Mouse (Mus musculus) neural tube, embryonic 14.5 days (tissue): Measurements from ENCODE around the gene Zfp58. TPM values are rescaled to one million over a fixed set of nuclear protein-coding genes. Genes with fewer than 3 reads are reported as not detected.

Source experiments
- ATAC-seq: fragments of 200-750 bp; cut with Nextera tagmentation; 2 replicates; pipeline ENCODE4 v1.8.0; 2017; ENCODE audit warnings: low read depth, mild to moderate bottlenecking, moderate TSS enrichment, moderate library complexity
- H3K27ac ChIP-seq: fragments of 300-500 bp; sonication (generic); 2 replicates; pipeline ENCODE4 v1.5.1; 2014; ENCODE audit warnings: low read depth, mild to moderate bottlenecking, control low read depth, low read length, moderate library complexity, mixed read lengths
- H3K27me3 ChIP-seq: fragments of 300-500 bp; sonication (generic); 2 replicates; pipeline ENCODE4 v1.6.1; 2014; ENCODE audit warnings: low read length; ENCODE audit not compliant: control insufficient read depth, insufficient read depth
- H3K36me3 ChIP-seq: fragments of 300-500 bp; sonication (generic); 2 replicates; pipeline ENCODE4 v1.6.1; 2014; ENCODE audit warnings: low read length, mixed read lengths; ENCODE audit not compliant: control insufficient read depth, insufficient read depth
- H3K4me1 ChIP-seq: fragments of 300-500 bp; sonication (generic); 2 replicates; pipeline ENCODE4 v1.6.1; 2014; ENCODE audit warnings: low read length; ENCODE audit not compliant: control insufficient read depth, insufficient read depth
- H3K4me2 ChIP-seq: fragments of 300-500 bp; sonication (generic); 2 replicates; pipeline ENCODE4 v1.6.1; 2014; ENCODE audit warnings: mild to moderate bottlenecking, low read depth, low read length, control low read depth
- H3K4me3 ChIP-seq: fragments of 300-500 bp; sonication (generic); 2 replicates; pipeline ENCODE4 v1.5.1; 2014; ENCODE audit warnings: low read depth, low read length, control low read depth, mixed read lengths
- H3K9ac ChIP-seq: fragments of 300-500 bp; sonication (generic); replicated peaks from 2 replicates; pipeline ENCODE4 v1.6.1; 2014; ENCODE audit warnings: low read depth, mild to moderate bottlenecking, control low read depth, low read length, mixed read lengths
- H3K9me3 ChIP-seq: fragments of 300-500 bp; sonication (generic); 2 replicates; pipeline ENCODE4 v1.6.1; 2016; ENCODE audit warnings: low read length; ENCODE audit not compliant: control insufficient read depth
- WGBS: fragments of 180-500 bp; shearing (Covaris S2); extraction: QIAGEN DNeasy Blood & Tissue Kit; methylation state at CpG from one replicate; pipeline ENCODE4 v1.1.7; 2014; 5-methylcytosine and 5-hydroxymethylcytosine counted together
- polyA plus RNA-seq: library from polyadenylated mRNA; unstranded; fragments of >200 nt; fragmentation: Nextera tagmentation; extraction: Ambion mirVana; gene quantifications from 2 replicates; pipeline ENCODE4 v1.2.1, GENCODE M21; 2014

Zfp58 gene
- polyA plus RNA-seq: 11.0 and 12.6 TPM in 2 replicates

GRCm38 (mm10) chr13:67500084-67500719 is at the start of gene Zfp58:
Zfp58 (minus strand) TSS chr13:67500555.
- peaks cover 6% of the 10 kb centered on the region for H3K4me1 ChIP-seq
- H3K4me3 ChIP-seq: peak within 1 kb of the TSS; percentile 73
- no peaks in the 10 kb centered on the region for H3K9me3 ChIP-seq
- peak; percentile 97 for ATAC-seq
- peak within 1 kb of the TSS; percentile 77 for H3K4me2 ChIP-seq
- under 1% methylated on average over 22 of the region's 22 CpGs for WGBS
- peak within 1 kb of the TSS; percentile 64 for H3K9ac ChIP-seq
- no peaks in the 10 kb centered on the region for H3K36me3 ChIP-seq
- no peaks in the 10 kb centered on the region for H3K27me3 ChIP-seq
- no peak within 1 kb of the TSS for H3K27ac ChIP-seq

GRCm38 (mm10) chr13:67545941-67546340 is 45.6 kb upstream of the Zfp58 start:
- Histone ChIP-seq H3K4me1 (no peaks in the 10 kb centered on the region), H3K27ac (no peak overlapping the region), H3K4me2 (no peak overlapping the region), H3K9ac (no peak overlapping the region), H3K4me3 (no peak overlapping the region), H3K9me3 (no peaks in the 10 kb centered on the region), H3K36me3 (peaks cover 27% of the 10 kb centered on the region), H3K27me3 (no peaks in the 10 kb centered on the region)
- 68% methylated on average over 1 of the region's 1 CpGs for WGBS
- ATAC-seq: no peak

GRCm38 (mm10) chr13:67527049-67527730 is 26.8 kb upstream of the Zfp58 start:
- no peak overlapping the region for H3K4me2 ChIP-seq
- 48% methylated on average over 3 of the region's 3 CpGs for WGBS
- ATAC-seq: no peak
- H3K36me3 ChIP-seq: no peaks in the 10 kb centered on the region
- H3K4me1 ChIP-seq: peaks cover 11% of the 10 kb centered on the region
- no peak overlapping the region for H3K4me3 ChIP-seq
- H3K27ac ChIP-seq: no peak overlapping the region
- no peaks in the 10 kb centered on the region for H3K27me3 ChIP-seq
- H3K9me3 ChIP-seq: no peaks in the 10 kb centered on the region
- no peak overlapping the region for H3K9ac ChIP-seq

GRCm38 (mm10) chr13:67525753-67526410 is 25.5 kb upstream of the Zfp58 start, which contains the start of the genes Gm26965 and Zfp87:
Gm26965 (minus strand) TSS chr13:67526151.
Zfp87 (minus strand) TSS chr13:67526177.
- Histone ChIP-seq H3K9ac (peak within 1 kb of the TSS; percentile 59), H3K36me3 (peaks cover under 1% of the 10 kb centered on the region; the same call in 1 of the 2 replicates), H3K9me3 (no peaks in the 10 kb centered on the region), H3K4me3 (peak within 1 kb of the TSS; percentile 63), H3K27ac (peak within 1 kb of the TSS; percentile 68), H3K4me2 (peak within 1 kb of the TSS; percentile 93), H3K27me3 (no peaks in the 10 kb centered on the region), H3K4me1 (peaks cover 11% of the 10 kb centered on the region)
- WGBS: under 1% methylated on average over 27 of the region's 27 CpGs
- ATAC-seq: peak; percentile 99

GRCm38 (mm10) chr13:67500908-67501307 is 553 bp upstream of the Zfp58 start:
- peak overlapping the region; percentile 77; the same call in 1 of the 2 replicates for H3K4me2 ChIP-seq
- no peak overlapping the region for H3K27ac ChIP-seq
- no peaks in the 10 kb centered on the region for H3K27me3 ChIP-seq
- peak; percentile 11; the same call in 1 of the 2 replicates for ATAC-seq
- no peak overlapping the region for H3K4me3 ChIP-seq
- 73% methylated on average over 1 of the region's 1 CpGs for WGBS
- no peak overlapping the region for H3K9ac ChIP-seq
- H3K4me1 ChIP-seq: peaks cover 6% of the 10 kb centered on the region
- H3K36me3 ChIP-seq: no peaks in the 10 kb centered on the region
- H3K9me3 ChIP-seq: no peaks in the 10 kb centered on the region

- Histone ChIP-seq H3K4me1 (peaks cover 6% of the 10 kb centered on the region), H3K36me3 (peaks cover 22% of the 10 kb centered on the region), H3K27me3 (no peaks in the 10 kb centered on the region), H3K9me3 (peaks cover 8% of the 10 kb centered on the region; the same call in 1 of the 2 replicates), H3K4me2 (no peak overlapping the region), H3K9ac (no peak overlapping the region), H3K27ac (no peak overlapping the region), H3K4me3 (no peak overlapping the region)
- no peak for ATAC-seq
- 98% methylated on average over 1 of the region's 1 CpGs for WGBS
Observed at GRCm38 (mm10) chr13:67495631-67496030, 4.7 kb downstream of the Zfp58 start.

- no peak overlapping the region for H3K27ac ChIP-seq
- peak; percentile 63; the same call in 1 of the 2 replicates for ATAC-seq
- 47% methylated on average over 8 of the region's 8 CpGs for WGBS
- no peaks in the 10 kb centered on the region for H3K9me3 ChIP-seq
- no peaks in the 10 kb centered on the region for H3K27me3 ChIP-seq
- H3K4me2 ChIP-seq: peak overlapping the region; percentile 68
- H3K4me3 ChIP-seq: peak overlapping the region; percentile 55
- H3K9ac ChIP-seq: no peak overlapping the region
- no peaks in the 10 kb centered on the region for H3K36me3 ChIP-seq
- no peaks in the 10 kb centered on the region for H3K4me1 ChIP-seq
Observed at GRCm38 (mm10) chr13:67484424-67484811, 15.9 kb downstream of the Zfp58 start.

- Histone ChIP-seq H3K27ac (no peak within 1 kb of the TSS), H3K4me1 (no peaks in the 10 kb centered on the region), H3K4me2 (peak within 1 kb of the TSS; percentile 68), H3K4me3 (peak within 1 kb of the TSS; percentile 55), H3K27me3 (no peaks in the 10 kb centered on the region), H3K9me3 (no peaks in the 10 kb centered on the region), H3K36me3 (no peaks in the 10 kb centered on the region), H3K9ac (peak within 1 kb of the TSS; percentile 37; the same call in 1 of the 2 replicates)
- peak; percentile 95 for ATAC-seq
- WGBS: 6% methylated on average over 20 of the region's 20 CpGs
Observed at GRCm38 (mm10) chr13:67483625-67484423, 16.5 kb downstream of the Zfp58 start, which contains the start of gene Zfp874b. Zfp874b (minus strand) TSS chr13:67484258.
